In the genomic region with DNA sequence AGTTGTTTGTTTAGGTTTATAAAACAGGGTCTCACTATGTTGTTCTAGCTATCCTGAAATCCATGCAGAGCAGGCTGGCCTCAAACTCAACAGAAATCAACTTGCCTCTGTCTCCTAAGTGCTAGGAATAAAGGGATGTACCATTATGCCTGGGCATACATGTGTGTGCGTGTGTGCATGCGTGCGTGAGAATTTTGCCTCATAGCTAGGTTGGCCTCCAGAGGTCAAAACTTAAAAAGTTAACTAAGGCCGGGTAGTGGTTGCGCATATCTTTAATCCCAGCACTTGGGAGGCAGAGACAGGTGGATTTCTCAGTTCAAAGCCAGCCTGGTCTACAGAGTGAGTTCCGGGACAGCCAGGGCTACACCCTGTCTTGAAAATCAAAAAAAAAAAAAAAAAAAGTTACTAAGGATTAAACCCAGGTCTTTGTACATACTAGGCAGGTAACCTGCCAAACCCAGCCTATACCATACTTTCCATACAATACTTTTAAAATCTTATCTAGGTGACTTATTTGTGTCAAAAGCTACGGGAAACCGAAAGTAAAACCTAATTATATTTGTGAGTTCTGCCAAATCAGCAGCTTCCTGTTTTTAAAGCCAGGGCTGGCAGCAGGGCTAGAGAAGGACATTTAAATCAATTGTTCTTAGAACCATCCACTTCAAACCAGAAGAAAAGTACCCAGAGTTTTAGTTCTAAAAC, we compare ENCODE assay signal across 10 mouse cellular contexts. TPM values are rescaled to one million over a fixed set of nuclear protein-coding genes. Genes with fewer than 3 reads are reported as not detected.
DNase-seq lines count a peak whose midpoint lies in the region; ATAC-seq lines count a peak whose summit lies in the region.
"Had no signal": no experiment of that assay in that cellular context is flagged by ENCODE, and none has a peak within 500 bp of the region (broad histone marks: within the 10 kb centered on the region; RNA-seq: fewer than 3 reads in every experiment).

No protein-coding gene starts in this region.

- peaks cover 31% of the 10 kb centered on the region for H3K36me3 ChIP-seq in liver, embryonic 12.5 days

- H3K4me2 ChIP-seq in liver, embryonic 12.5 days: peak overlapping the region; percentile 66

- 51% methylated on average over 8 of the region's 8 CpGs for WGBS in liver, embryonic 12.5 days (ENCODE audit: insufficient replicate concordance)

- ATAC-seq in liver, embryonic 12.5 days: no peak
- ATAC-seq in cerebellum, adult (ENCODE audit: insufficient number of reproducible peaks, low FRiP score, low TSS enrichment): no peak

- H3K4me1 ChIP-seq in liver, embryonic 12.5 days: peaks cover 40% of the 10 kb centered on the region

- peak; percentile 45 for DNase-seq in adrenal gland, postnatal 14 days
- DNase-seq in adrenal gland, postnatal 4 days (ENCODE audit: low spot score in 2 of 2): no peak
- peak; percentile 29 for DNase-seq in 3134 (ENCODE audit: extremely low read depth, insufficient read length, low spot score)
- peak; percentile 33 for DNase-seq in fibroblast of lung, adult 2 months (ENCODE audit: low read depth)
- DNase-seq in cerebellum, adult 18-20 months: no peak
- DNase-seq in right cerebral cortex, postnatal 10 days (ENCODE audit: low spot score in 2 of 2): no peak

- peak overlapping the region; percentile 55 for H3K9ac ChIP-seq in liver, embryonic 12.5 days

- H3K4me3 ChIP-seq in liver, embryonic 12.5 days: peak overlapping the region; percentile 51

- no peaks in the 10 kb centered on the region for H3K27me3 ChIP-seq in liver, embryonic 12.5 days (replicated peaks)

- no peaks in the 10 kb centered on the region for H3K9me3 ChIP-seq in liver, embryonic 12.5 days (replicated peaks)

- H3K27ac ChIP-seq in liver, embryonic 12.5 days: peak overlapping the region; percentile 62; the same call in 1 of the 2 replicates

RNA-seq across cellular contexts. Expression of a gene that starts 4.1 kb away (rescaled TPM):
- 26.4 and 49.8 TPM in 2 replicates for total RNA-seq in adrenal gland, postnatal 14 days (2021)
- total RNA-seq in adrenal gland, postnatal 4 days (2021): 10 to 100 TPM; 30.8 to 32.6 TPM
- 23.0 and 24.9 TPM in 2 replicates for polyA plus RNA-seq in liver, embryonic 12.5 days (2016; fragmentation: Nextera tagmentation; extraction: Ambion mirVana)

RNA-seq across cellular contexts. Expression of a gene that starts 44.1 kb away (rescaled TPM):
- not detected in 2 replicates for total RNA-seq in adrenal gland, postnatal 14 days (2021)
- not detected for total RNA-seq in adrenal gland, postnatal 4 days (2021)
- polyA plus RNA-seq in liver, embryonic 12.5 days (2016; fragmentation: Nextera tagmentation; extraction: Ambion mirVana): 0.29 TPM in 1 of 2 replicates, not detected in the other
- total RNA-seq: layer of hippocampus, postnatal 25 days had no signal
- polyA plus RNA-seq: neural tube, embryonic 14.5 days had no signal

RNA-seq across cellular contexts. Expression of a gene that starts 51.9 kb away (rescaled TPM):
- 31.9 and 33.5 TPM in 2 replicates for total RNA-seq in adrenal gland, postnatal 14 days (2021)
- 10 to 100 TPM; 46.3 to 47.0 TPM for total RNA-seq in adrenal gland, postnatal 4 days (2021)
- polyA plus RNA-seq in liver, embryonic 12.5 days (2016; fragmentation: Nextera tagmentation; extraction: Ambion mirVana): 3.4 TPM in 2 replicates

Comparison
In these comparisons a context has a peak if more than half of its experiments do, and no peak if none do; other contexts are left out.
1. DNase-seq: peak in adrenal gland, postnatal 14 days (single experiment), 3134 (single experiment) and fibroblast of lung, adult 2 months (single experiment); none in adrenal gland, postnatal 4 days (0 of 2), cerebellum, adult 18-20 months (0 of 2) and right cerebral cortex, postnatal 10 days (0 of 2).